Mouse (Mus musculus) c-Kit-positive CD71-negative TER-119-negative erythroid progenitor cells, embryonic 14.5 days (primary cell): Measurements from ENCODE around the gene Bloc1s3.
"Not testable (repeated sequence)": the region's sequence is repeated elsewhere in the genome, so short reads cannot be mapped to it uniquely, and the experiment has no call there.

Experiments
- DNase-seq: peaks from one replicate; pipeline ENCODE4 v3.0.0-alpha.2; 2013; ENCODE audit warnings: low read depth

The Bloc1s3 gene

DNA sequence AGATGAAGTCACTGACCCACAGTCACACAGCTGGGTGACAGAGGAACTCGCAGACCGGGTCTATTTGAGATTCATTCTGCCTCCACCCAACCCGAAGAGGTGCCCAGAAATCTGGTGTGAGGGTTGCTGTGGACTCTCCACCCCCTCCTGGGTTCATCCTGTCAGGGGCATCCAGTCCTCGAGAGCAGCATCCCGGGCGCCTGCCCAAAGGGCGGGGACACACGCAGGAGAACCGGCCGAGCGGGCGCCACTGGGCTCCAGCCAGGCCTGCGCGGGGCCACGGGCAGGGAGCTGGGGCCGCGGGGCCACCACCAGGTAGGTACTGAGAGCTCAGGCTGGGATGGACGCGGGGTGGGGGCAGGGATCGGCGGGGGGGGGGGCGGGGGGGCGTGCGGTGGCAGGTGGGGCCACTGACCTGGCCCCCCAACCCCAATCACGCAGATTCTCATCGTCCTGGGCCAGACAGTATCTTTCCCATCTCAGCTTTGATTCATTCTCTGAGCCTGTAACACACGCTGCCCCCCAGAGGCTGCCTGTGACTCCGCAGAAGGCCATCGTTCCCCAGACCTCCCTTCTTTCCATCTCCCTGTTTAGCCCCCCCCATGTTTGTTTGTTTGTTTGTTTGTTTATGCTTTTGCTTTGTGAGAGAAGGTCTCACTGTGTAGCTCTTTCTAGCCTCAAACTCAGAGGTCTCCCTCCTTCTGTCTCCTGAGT lies 9.6 kb upstream of the Bloc1s3 start, which contains the start of gene Nkpd1:
Gene Nkpd1 (plus strand): TSS at position 187 of the 714 bp plus-strand sequence.
- DNase-seq = no peak

DNA sequence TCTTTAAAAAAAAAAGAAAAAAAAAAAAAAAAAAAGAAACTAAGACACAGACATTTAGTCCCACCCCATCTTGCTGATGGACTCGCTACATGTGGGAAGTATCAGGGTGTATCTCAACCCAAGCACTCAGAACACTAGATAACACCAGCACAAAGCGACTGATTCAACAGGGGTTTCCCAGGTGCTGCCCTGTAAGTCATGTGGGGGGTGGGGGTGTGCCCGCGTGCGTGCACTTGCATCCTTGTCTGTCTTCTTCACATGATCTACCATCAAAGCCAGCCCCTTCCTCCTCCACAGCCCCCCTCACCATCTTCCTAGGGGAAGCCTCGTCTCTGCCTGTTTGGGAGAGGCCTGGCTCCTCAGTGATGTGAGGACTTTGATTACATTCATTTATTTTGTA lies 4.2 kb upstream of the Bloc1s3 start:
- no peak for DNase-seq

DNA sequence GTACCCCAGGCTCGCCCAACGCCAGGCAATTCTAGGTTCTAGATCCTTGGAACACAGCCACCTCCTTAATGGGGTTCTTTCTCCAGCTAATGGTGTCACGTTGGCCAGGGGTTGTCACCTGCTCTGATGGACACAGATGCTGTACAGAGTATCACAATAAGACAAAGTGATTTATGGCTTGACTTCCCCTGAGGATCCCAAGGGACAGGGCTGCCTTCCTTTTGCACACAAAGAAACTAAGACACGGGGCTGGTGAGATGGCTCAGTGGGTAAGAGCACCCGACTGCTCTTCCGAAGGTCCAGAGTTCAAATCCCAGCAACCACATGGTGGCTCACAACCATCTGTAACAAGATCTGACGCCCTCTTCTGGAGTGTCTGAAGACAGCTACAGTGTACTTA lies 3.8 kb upstream of the Bloc1s3 start:
- DNase-seq = not testable (repeated sequence)

DNA sequence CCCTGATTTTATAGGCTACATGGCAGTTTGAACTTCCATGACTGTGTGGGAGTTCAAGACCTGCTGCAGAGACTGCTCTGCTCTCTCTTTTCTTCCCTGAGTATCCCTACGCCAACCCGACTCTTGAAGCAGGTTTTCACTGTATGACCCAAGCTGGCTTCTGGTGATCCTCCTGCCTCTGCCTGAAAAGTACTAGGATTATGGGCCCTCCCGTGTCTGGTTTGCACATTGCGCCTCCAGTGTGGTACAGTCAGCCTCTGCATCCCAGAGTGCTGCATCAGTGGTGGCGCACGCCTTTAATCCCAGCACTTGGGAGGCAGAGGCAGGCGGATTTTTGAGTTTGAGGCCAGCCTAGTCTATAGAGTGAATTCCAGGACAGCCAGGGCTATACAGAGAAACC lies 1.6 kb upstream of the Bloc1s3 start:
- no peak for DNase-seq

DNA sequence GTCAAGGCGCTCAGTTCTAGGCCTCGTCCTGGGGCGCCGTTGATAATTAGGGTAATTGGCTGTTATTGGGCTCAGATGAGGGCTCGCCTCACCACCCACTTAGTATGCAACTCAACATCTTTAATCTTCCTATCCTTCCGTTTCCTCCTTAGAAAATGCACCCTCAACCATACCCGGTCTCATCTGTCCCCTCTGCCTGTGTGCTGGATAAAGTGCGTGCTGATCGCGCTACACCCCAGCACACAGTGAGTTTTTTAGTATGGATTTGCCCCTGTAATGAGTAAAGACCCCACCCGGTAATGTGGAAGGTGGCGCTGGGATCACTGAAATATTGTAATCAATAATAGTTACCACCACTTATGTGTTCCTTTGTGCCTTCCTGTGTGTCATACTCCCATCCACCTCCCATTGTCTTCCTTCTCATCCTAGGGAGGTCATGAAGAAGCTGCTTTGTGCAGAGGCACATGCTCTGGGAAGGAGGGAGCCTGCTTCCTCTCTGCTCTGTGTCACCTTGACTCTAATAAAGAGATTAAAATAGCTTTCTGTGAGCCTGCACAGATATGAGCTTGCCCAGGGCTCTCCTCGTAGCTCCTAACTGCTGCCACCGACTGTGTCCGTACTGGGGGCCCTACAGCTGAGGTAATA lies 879 bp upstream of the Bloc1s3 start:
- DNase-seq = no peak

DNA sequence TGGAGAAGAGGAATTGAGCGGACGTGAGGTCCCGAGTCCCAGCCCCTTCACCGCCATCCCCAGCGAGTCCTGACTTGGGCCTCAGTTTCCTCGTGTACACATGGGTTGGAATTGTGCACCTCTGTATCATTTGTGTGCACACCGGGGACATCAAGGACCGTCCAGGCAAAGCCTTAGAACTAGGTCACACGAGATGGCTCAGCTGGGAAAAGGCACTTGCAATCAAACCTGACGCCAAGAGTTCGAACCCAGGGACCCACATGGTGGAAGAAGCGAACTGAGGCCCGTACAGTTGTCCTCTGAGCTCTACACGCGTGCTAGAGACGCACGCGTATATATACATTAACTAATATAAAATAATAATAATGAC lies 570 bp downstream of the Bloc1s3 start:
- no peak for DNase-seq

DNA sequence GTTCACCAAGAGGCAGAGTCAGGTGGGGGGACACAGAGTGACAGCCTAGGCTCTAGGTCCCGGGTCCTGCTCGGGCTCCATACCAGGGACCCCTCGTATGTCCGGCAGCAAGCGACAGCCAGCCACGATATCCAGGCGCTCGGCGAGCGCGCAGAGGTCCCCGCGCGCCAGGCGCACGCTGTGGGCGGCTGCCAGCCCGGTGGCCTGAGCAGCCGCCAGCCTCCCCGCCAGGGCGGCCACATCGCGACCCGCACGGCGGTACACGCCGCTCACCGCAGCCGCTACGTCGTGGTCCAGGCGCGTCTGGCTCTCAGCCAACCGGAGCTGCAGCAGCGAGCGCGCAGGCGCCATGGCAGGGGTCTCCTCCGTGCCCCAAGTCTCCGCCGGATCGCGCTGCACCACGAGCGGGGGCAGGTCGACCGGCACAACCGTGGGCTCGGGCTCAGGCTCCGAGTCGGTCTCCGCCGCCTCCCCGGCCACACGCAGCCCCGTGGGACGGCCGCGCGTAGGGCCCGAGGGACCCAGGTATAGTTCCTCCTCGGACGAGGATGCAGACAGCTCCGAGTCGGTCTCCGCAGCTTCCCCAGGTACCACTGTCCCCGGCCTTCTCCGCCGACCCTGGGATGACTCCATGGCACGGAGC lies 1.1 kb downstream of the Bloc1s3 start:
- DNase-seq = no peak

DNA sequence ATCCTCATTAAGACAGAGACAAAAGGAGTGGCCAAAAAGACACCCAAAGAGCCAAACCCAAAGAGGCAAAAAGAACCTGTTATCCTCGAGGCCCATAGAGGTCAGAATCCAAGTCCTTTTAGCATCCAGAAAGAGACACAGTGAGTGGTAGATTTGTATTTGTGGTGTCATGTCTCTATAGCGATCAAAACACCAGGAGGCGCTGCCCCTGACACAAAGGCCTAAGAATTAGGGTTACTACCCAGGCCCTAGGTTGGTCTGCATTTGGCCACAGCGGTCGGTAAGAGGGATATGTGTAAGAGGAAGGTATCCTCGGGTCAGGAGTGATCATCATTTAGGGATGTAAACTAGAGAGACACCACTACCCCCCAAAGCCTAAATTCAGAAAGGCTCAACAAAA lies 1.8 kb downstream of the Bloc1s3 start:
- DNase-seq = no peak

DNA sequence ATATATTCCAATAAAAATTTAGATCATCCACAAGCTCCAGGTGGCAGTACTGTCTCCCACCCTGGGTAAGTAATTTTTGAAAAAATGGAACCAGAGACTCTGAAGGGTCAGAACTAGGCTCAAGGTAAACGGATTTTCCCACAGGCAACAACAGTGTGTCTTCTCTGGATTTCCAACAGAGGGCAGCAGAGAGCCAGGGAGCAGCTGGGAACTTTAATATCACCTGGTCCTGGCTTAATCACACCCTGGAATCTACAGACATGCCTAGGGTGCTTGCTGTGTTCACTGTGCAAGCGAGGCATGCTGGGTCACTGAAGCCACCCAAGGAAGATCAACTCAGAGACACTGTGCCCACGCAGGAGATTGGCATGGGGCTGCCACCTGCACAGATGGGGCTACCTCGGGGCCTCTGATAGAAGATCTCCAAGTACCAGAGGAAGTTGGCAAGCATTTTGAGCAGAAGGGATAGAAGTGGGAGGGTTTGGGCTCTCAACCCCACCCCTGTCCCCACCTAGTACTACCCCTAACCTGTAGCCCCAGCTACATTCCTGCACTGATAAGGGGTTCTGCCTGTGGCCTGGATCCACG lies 4.6 kb downstream of the Bloc1s3 start:
- no peak for DNase-seq

DNA sequence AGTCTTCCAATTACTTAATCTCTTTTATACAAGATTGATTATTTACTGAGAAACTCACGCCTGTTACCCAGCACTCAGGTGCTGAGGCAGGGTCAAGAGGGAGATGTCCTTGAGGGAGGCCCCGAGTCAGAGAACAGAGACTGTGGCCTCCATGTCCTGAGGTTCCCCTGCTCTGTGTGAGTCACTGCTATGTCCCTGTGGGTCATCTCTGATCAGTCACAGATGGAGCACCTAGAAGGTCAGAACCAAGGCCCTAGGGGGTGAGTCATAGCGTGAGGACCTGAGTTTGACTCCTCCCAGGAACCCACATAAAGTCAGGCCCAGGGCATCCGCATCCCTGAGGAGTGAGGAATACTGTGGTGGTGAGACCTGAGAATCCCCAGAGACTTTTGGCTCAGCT lies 6.5 kb downstream of the Bloc1s3 start:
- DNase-seq = no peak

DNA sequence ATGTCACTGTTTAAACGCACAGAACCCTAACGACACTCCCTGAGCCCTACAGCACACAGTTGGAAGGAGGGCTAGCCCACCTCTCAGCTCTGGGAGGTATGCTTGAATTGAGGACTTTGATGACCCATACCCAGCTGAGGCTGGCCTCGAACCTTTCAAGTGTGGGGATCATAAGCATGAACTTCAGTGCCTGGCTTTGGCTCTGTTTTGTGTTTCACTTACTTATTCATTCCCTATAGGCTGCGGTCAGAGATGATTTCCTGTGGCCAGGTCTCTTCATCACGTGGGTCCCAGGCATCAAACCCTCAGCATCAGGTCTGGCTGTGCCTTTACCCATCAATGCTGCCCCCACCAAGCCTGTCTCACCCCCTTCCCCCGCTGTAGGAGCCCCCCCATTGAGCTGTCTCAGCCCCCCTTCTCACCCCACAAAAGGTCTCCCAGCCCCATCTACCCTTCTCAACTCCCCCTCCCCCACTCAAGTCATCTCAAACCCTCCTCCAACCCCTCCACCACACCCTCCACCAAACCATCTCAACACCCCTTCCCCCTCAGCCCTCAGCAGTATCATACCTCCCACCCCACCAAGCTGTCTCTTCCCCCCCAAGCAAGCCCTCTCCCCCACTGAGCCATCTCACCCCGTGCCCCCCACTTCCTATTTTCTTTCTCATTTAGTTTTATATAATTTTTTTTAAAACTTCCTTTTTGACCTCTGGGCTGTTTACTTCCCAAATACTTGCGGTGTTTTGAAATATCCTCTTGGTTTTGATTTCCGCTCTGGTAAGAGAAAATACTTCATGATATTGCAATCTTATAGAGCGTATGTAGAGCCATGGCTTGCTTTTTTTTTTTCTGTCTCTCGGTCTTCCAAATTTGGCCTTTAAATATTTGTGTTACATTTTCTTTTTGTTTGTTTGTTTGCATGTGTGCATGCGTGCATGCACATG lies 7.5 kb downstream of the Bloc1s3 start:
- DNase-seq = no peak

DNA sequence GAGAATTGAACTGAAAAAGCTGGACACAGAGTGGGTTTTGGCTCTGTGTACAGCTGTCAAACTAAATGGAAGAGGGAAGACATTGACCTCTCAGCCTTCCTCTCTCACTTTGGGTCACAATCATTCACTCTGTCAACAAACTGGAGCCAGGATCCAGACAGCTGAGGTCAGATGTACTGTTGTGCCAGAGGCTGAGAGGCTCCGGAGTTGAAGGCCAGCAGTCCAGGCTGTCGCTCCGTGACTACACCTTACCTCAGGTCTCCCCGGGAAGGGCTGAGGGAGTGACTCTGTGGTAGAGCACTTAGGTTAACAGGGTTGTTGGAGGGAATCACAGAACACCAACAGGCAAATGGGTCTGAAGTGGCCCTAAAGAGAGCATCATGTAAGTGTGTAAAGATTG lies 9.8 kb downstream of the Bloc1s3 start:
- no peak for DNase-seq

DNA sequence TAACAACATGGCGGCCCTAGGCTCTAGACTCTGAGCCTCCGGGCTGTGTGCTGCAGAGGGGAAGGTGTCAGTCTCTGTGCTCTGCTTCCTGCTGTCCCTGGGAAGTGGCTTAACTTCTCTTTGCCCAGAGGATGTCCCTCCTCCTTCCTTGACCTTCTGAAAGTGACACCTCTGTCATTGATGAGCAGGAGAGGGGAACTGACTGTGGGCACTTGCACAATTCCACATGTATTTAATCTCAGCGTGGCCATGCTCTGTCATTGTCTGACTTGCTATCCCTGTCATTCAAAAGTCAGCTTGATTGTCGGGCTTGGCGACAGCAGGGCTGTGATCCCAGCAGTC lies 12.0 kb downstream of the Bloc1s3 start:
- no peak for DNase-seq

DNA sequence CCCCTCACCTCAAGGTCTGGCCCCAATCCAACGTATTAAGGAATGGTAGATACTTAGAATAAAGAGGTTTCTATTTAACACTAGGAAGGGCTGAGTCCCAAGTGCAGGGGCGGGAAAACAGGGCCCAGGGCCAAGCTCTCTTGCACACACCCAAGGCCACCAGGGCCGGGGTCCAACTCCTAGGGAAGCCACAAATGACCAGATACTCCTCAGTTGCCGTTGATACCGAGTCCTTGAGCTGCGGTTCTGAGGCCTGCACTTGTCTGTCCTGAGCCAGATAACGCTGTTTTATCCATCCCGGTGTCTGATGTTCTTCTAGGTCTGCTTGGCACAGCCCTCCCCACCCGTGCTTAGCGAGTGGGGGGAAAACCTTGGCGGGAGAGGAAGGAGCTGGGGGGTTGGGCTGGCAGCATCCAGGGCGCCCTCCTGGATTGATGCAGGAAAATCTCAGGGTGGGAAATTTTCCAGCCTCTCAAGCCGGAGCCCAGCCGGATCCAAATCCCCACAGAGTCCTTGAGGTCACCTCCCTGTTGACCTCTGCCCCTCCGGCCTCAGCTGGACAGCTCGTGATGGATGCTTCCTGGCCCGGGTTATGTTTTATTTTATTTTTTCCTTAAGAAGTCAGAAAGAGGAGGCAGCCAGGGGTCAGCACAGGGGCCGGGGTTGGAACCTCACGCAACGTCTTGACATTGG lies 12.5 kb downstream of the Bloc1s3 start:
- no peak for DNase-seq

DNA sequence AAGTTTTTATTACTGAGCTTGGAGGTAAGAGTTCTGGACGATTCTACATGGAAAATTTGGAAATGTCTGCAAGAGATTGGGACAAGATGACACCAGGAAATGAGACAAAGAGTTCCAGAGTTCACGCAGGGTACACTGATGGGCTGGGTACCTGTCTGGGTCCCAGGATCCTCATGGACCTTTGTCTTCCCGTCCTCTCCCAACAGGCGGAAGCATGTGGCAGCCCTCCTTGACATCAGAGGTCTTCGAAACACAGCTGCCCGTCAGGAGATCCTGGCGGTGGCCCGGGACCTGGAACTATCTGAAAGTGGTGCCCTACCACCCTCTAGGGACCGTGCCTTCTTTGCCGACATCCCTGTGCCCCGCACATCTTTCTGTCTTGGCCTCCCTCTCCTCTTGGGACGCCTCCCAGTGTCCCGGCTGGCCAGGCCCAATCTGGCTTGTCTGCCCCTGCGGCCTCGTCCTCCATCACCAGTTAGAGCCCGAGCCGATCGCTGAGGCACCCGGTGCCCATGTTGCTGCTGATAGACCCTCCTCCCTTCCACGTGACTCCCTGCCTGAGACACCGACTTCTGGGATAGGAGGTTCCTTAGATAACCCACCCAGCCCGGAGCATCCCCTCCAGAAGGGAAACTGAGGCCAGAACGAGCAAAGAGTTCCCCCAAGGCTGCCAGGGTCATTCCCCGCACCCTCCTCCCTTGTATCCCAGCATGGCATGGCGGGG lies 13.3 kb downstream of the Bloc1s3 start:
- DNase-seq = no peak

DNA sequence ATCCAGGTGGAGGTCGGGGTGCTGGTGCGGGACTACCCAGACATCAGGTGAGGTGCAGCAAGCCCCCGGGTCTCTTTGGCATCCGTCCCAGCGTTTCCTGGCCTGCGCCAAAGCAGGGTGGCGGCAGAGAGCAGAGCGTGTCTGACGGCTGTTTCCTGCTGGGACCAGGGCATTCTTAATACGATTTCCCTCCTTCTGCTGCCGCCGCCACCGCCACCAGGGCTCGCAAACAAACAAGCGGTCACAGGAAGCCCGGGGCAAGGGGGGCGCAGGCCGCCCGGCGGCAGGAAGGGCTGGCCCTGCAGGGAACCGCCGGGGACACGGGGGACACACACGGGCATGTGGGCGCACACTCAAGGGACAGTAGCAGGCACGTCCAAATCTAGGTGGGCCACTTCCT lies 16.4 kb downstream of the Bloc1s3 start:
- no peak for DNase-seq

DNA sequence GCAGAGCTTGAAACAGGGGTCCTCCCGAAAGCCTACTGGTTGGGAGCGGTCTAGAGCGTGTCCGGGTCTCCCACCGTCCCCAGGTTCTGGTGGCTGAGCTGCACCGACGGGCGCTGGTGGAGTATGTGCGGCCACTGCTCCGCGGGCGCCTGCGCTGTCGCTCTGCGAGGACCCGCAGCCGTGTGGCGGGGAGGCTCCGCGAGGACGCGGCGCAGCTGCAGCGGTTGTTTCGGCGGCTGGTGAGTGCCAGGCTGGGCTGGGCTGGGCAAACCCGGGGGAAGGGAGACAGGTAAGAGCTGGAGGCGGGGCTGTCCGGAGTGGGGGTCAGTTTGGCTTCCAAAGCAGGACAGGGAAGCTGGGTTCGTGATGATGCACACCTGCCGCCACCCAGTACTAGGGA lies 18.6 kb downstream of the Bloc1s3 start:
- DNase-seq = no peak

DNA sequence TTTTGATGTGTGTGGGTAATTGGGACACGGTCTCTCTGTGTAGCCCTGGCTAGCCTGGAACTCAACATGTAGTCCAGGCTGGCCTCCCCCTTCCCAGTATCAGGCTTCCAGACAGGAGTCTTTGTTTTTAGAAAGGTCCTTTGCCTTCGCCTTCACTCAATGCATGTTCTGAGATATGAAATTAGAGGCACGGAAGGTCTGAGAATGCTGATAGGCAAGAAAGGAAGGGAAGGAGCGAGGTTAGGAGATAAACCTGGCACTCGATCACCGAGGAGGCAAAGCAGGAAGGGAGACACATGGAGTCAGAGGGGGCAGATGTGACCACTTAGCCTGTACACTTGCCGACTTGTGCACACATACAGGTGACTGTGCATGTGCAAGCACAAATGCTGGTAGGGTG lies 21.6 kb downstream of the Bloc1s3 start:
- DNase-seq = no peak

DNA sequence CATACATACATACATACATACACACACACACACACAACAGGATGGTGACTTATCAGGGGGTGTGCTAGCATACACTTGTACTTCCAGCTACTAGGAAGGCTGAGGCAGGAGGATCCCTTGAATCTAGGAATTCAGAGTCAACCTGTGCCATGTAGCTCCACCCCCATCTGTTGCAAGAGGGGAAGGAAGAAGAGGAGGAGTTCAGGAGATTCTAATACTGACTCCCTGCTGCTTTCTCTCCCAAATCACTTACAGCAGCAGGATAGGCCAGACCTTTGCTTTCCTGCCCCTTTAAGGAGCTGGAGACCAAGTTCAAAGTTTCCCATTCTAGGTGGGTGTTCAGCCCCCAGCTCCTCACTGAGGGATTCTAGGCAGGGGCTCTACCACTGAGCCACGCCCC lies 22.7 kb downstream of the Bloc1s3 start:
- DNase-seq = no peak

DNA sequence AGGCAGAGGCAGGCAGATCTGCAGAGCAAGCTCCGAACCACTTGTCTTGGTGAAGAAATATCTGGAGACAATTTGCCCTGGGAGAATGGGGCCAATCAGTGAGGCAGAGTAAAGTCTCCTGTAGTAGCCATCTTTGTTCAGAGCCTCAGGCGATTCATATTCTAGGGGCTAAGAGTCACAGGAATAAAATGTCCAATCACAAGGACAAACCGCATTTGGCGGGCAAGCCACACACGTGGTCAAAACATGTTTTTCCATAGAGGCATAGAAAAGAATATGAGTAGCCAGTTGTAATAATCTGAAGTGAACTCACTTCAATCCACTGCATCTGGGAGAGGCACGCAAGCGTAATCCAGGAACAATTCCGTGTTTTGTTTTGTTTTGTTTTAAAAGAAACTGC lies 24.9 kb downstream of the Bloc1s3 start:
- no peak for DNase-seq
